Mouse (Mus musculus): ENCODE results near the gene Gpbar1.
A peak's percentile ranks its signal among the peaks of the same experiment; 100 is the strongest.
"Not testable (repeated sequence)": the region's sequence is repeated elsewhere in the genome, so short reads cannot be mapped to it uniquely, and the experiment has no call there.

Gpbar1 gene

GRCm38 (mm10) chr1:74296477-74296876 is 18.1 kb downstream of the Gpbar1 start:
- no peak for DNase-seq

GRCm38 (mm10) chr1:74297269-74297668 is 18.9 kb downstream of the Gpbar1 start:
- DNase-seq = no peak

DNA sequence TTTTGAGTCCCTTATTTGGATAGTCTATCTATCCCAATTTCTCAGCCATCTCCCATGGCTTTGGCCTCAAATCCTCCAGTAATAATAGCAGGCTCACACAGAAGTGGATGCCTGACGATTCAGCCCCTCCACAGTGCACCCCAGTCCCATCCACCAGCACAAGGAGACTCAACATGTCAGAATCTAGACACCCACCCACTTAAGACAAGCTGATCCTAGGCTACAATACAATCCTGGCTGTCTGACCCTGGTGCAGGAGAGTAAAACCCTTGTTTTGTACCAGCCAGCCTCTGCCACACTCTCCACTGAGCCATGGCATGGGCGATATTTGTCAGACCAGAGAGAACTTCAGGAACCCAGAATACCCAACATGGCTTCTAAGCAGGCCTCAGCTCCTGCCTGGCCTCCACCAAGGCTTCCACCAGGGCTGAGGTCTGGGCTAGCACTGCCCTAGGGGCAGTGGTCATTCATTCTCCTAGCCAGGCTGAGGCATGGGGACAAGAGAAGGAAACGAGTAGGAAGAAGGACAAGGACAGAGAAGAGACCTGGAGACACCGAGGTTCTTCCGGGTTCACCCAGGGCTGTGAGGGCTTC is 19.9 kb downstream of the Gpbar1 start:
- no peak for DNase-seq

- no peak for DNase-seq
Measured at GRCm38 (mm10) chr1:74298996-74299395, 20.6 kb downstream of the Gpbar1 start.

GRCm38 (mm10) chr1:74300347-74301110 is 22.2 kb downstream of the Gpbar1 start:
- DNase-seq = peak; percentile 16

GRCm38 (mm10) chr1:74302229-74302628 is 23.9 kb downstream of the Gpbar1 start:
- DNase-seq = peak; percentile 9

DNA sequence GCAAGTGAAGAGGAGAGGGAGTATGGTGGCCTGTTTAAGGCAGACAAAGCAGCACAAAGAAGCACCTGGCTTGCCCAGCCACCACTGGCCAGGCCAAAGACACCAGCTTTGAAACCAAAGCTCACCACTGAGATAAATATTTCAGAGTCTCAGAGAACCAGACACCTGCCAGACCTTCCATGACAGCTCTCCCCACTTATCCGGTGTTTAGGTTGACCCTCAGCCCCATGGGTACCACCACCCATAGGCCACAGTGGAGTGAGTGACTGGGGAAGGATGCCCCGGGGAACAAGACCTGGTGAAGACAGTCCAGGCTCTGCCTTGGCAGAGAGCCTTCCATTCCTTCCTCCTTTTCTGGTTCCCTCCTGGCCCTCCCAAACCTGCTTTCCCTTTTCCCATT is 24.5 kb downstream of the Gpbar1 start:
- peak; percentile 10 for DNase-seq

- DNase-seq = peak; percentile 76
Measured at GRCm38 (mm10) chr1:74303509-74304338, 25.4 kb downstream of the Gpbar1 start.

DNA sequence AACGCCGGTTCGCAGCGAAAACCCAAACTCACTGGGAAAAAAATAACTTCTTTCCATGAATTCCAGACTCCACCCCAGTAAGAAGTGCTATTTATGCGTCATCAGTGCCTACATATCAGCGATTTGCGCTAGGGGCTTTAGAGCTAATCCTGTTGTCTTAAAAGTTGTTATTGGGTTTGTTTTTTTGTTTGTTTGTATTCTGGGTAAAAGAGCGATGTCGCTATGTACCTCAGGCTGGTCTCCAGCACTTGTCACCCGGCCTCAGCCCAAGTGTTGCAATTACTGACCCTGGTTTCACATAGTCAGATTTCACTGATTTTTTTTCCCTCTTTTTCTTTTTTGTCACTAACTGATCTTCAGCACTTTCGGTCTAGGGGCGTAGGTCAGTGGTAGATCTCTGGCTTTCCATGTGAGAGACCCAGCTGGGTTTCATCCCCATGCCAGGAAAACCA is 26.0 kb downstream of the Gpbar1 start:
- DNase-seq = no peak

- DNase-seq = no peak
Measured at GRCm38 (mm10) chr1:74304946-74305345, 26.6 kb downstream of the Gpbar1 start.

GRCm38 (mm10) chr1:74305522-74305921 is 27.2 kb downstream of the Gpbar1 start, which contains the start of gene Tmbim1:
Tmbim1 (minus strand) TSS chr1:74305622.
- DNase-seq = no peak

GRCm38 (mm10) chr1:74307146-74307545 is 28.8 kb downstream of the Gpbar1 start:
- DNase-seq = no peak

DNA sequence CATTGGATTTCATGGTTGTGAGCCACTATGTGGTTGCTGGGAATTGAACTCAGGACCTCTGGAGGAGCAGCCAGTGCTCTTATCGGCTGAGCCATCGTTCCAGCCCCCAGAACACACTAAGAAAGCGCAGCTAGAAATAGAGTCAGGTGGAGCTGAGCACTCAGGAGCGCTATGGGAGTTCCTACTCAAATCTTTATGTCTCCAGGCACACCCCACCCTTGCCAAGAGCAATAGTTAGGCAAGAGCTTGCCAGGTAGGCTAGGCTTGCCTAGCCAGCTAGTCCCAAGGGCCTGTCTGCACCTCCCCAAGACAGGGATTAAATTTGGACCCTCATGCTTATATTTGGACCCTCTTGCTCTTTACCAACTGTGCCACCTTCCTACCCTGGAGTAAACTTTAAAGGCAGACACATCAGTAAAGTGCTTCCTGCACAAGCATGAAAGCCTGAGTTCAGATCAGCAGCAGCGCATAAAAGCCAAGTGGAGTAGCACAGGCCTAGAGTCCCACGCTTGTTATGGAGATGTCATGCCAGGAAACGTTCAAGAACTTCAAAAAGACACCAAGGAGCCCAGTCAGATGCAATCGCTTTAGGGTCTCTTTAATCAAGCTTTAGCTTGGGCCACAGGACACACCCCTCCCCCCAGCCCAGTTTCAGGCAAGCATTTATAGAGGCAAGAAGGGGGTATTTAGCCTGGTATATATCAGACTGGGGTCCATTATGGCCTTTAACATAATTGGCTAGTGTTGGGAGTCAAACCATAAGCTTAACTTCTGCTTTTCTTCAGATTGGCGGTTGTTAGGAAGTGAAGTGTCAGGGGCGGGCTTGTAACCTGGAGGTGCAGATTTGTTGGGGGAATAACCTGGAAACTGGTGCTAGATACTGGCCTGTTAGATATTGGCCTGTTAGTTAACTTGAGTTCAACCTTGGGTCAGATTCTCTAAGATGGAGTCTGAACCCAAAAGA is 29.9 kb downstream of the Gpbar1 start:
- DNase-seq = no peak

GRCm38 (mm10) chr1:74309767-74310166 is 31.4 kb downstream of the Gpbar1 start:
- no peak for DNase-seq

DNA sequence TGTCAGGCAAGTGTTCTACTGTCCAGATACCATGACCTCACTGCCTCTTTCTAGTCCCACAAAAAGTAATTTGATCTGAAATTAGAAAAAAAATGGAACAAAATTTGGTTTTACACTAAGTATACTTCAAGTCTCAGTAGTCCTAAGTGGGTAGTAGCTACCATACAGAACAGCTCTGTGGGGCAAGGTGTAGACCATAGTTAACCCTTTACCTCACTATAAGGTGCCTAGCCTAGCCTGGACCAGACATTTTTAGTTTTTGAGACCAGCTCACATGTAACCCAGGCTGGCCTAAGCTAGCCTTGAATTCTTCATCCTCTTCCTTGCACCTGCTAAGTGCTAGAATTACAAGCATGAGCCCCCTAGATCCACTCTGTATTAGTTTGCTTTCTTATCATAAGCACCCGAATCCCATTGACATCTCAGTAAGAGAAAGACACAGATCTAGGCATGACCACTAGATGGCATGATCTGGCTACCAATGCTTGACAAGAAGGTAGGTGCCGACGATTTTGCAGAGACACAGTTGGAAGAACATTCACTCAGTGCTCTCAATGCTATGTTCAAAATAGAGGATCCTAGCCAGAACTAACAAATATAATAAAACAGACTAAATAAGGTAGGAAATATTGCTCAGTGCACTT is 34.8 kb downstream of the Gpbar1 start:
- DNase-seq = peak; percentile 91

- no peak for DNase-seq
Measured at GRCm38 (mm10) chr1:74314796-74315195, 36.4 kb downstream of the Gpbar1 start.

- DNase-seq = no peak
Measured at GRCm38 (mm10) chr1:74316114-74316827, 37.9 kb downstream of the Gpbar1 start.

DNA sequence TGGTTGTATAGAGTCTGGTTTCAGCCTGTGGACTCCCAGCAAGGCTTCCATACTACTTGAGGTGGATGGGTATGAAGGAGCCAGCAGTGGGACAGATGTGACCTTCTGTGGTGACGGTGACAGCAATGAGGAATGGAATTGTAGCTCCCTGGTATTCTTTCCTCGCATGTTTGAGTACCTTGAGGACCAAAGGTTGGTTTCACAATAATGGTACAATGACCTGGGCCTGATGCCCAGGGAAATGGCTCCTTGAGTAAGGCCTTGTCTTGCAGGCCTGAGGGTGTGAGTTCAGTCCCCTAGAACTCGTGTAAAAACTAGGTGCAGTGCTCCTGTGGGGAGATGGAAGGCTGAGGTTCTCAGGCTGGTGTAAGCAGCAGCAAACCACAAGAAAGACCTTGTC is 40.4 kb downstream of the Gpbar1 start:
- DNase-seq = no peak

DNA sequence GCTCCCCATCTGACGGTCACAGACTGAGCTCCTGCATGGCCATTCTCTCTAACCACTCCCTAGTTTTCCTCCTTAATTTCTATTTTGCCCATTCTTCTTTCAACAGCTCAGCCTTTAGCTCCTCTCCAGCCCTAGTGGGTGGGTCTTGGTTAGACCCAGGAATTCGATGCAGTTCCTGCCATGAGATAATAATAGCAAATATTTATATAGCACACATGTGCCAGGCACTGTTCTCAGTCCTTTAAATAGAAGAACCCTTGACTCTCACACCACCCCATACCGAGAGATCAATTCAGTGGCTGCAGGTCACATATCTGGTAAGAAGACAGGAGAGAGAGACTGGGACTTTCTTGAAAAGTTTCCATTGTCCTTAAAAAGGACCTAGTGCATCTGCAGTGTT is 43.0 kb downstream of the Gpbar1 start:
- DNase-seq = no peak

- DNase-seq = not testable (repeated sequence)
Measured at GRCm38 (mm10) chr1:74326916-74327315, 48.6 kb downstream of the Gpbar1 start.

Measured in kidney, adult 9 months (tissue).